Mouse (Mus musculus) right cerebral cortex, postnatal 36 days (tissue): ENCODE measurements around the gene Dnaic2.

Experiments used
- DNase-seq, 2 experiments: peaks; one replicate each; pipeline ENCODE4 v3.0.0; 2022; ENCODE audit warnings: low spot score in 2 of 2, mixed read lengths in 1 of 2

Dnaic2 gene

DNA sequence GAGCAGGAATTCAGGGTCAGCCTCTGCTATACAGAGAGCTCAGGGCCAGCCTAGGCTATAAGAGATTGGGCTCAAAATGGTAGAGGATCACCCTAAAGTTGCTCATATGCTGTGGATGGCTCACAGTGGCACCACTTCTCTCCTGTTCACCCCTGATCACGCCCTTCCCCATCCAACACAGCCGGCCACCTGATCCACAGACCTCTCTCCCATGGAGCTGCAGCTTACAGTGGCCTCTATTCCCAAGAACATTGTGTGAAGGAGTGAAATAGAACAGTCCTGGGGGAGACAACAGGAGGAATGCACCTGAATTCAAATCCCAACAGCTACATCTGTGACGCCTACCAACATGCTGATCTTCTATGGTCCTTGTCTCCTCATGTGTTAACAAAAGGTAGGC lies 71.4 kb downstream of the Dnaic2 start, which contains the start of gene Gpr142:
Gpr142 (plus strand) TSS at position 301 of the 400 bp plus-strand sequence.
- no peak for DNase-seq

DNA sequence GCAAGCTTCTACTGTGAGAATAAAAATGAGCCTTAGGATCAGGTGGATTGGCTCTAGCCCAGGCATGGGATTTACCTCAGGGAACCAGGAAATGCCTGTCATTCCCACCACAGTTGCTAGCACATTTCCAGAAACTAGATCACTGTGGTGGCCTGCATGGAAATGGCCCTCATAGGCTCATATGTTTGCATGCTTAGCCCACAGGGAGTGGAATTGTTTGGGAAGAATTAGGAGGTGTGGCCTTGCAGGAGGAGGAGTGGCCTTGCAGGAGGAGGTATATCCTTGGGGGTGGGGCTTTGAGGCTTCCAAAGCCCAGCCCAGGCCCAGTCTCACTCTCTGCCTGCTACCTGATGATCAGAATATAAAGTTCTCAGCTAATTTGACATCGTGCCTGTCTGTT lies 74.7 kb downstream of the Dnaic2 start:
- no peak for DNase-seq

DNA sequence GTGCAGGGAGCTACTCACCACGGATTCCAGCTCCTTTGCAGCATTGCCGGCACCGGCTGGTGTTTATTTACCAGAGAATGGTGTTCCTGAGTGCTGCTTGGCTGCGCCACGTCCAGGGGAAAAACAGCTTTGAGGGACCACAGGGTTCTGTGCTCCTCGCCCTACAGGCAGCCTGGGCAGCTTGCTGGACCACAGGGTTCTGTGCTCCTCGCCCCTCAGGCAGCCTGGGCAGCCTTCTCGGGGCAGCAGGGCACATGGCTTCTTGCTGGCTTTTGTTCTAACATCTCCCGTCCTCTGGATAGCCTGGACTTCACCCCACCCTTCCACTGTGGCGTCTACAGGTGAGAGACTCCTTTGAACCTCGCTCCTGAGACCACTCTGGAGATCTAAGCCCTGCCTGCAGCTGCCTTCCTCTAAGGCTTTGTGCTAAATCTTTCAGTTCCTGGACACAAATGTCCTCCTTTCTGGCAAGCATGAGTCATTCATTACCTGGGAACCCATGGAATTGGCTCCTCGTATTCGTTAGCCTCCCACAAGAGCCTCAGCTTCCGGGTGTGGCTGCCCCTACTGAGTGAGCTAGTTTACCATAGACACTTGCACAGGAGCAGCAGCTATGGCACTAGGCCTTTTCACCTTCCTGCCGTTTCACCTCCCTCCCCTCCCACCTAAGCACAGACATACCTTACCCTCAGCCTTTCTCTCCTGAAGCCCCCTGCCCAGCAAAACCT lies 75.5 kb downstream of the Dnaic2 start:
- no peak for DNase-seq

DNA sequence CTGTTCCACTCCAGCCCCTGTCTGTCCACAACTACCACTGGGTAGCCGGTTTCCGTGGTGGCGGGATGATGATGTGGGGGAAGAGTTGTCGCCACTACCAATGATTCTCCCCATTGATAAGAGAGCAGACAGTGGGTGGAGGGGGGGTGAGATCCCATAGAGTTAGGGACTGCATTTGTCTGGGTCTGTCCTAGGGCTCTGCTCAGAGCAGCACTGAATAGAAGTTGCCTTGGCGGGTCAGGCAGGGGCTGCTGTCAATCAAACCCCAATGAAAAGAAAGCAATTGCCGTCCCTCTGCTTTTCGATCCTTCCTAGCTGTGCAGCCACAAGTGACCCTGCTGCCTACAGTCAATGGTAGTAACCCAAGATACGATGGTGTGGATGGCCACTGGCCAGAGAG lies 76.8 kb downstream of the Dnaic2 start:
- DNase-seq, result no peak

DNA sequence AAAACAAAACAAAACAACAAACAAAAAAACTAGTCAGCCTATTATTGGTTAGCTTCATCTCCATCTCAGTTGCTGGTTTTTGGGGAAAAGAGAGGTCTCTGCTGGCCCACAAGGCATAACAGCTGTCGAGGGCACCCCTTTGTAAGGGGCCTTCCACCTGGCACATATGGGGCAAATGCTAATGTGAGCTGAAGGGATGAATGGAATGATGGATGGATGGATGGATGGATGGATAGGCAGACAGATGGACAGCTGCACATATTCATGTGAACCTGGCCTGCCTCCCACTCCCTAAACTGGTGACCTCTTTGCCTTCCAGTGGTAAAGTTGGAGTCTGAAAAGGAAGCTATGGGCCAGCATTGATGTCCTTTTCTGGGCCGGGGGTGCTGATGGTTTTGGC lies 79.8 kb downstream of the Dnaic2 start:
- no peak for DNase-seq
